Mouse (Mus musculus) E14TG2a.4 (cell line): ENCODE data around the gene Anapc5.

Experiments used
- CTCF ChIP-seq: conservative IDR thresholded peaks from 2 replicates; pipeline ENCODE4 v1.5.1; 2014; ENCODE audit warnings: low read length
- NANOG ChIP-seq: IDR thresholded peaks from 2 replicates; pipeline ENCODE4 v1.6.1; 2014; ENCODE audit warnings: borderline replicate concordance, low read length, mixed read lengths
- POU5F1 ChIP-seq: IDR thresholded peaks from 2 replicates; pipeline ENCODE4 v1.6.1; 2014; ENCODE audit warnings: low read length, borderline replicate concordance

DNA sequence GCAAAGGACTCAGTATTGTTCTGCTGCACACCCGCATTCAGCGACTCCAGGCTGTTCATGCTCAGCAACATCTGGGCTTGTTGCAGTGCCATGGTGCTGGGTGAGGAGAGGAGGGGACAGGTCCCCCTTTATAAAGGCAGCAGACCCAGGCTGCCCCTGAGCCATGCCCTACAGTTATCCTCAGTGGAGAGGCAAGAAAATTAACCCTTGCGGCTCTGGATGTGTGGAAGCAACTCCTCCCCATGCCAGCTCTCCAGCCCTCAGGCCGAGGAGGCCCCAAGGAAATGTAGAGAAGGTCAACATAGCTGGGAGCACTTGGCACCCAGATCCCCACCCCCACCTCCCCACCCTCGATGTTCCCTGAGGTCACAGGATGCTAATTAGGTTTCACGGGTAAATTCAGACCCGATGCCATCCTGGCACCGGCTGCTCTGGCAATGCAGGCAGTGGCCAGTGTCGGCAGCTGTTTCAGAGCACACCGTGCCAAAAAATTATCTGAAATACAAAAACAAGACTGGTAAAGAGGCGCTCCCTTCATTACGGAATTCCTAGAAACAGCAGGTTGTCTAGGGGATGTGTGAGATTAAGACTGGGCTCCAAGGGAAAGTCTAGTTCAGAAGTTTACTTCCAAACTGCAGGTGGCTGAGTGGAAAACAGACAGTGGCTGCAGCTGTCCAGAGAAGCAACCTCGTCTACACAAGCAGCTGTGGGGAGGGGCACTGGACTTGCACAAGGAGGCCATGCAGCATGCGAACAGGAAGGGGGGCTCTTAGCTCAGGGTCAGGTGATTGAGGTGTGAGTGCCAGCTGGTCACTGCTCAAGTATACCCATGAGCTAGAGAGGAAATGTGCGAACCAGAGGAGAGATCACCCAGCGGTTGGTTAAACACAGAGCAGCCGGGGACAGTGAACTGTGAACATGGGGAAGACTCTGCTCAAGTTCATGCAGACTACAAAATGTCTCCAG, 21.5 kb downstream of the Anapc5 start:
- no peak for TF ChIP-seq CTCF
- no peak for TF ChIP-seq NANOG
- no peak for TF ChIP-seq POU5F1
